Mouse (Mus musculus): ENCODE measurements around the gene Aspdh.

Aspdh gene

GRCm38 (mm10) chr7:44497361-44498055 lies 32.3 kb downstream of the Aspdh start:
- DNase-seq (ENCODE audit: extremely low read depth, low read depth): no peak

- DNase-seq (ENCODE audit: extremely low read depth, low read depth): no peak
Observed at GRCm38 (mm10) chr7:44498922-44499321, 33.7 kb downstream of the Aspdh start.

GRCm38 (mm10) chr7:44500046-44500445 lies 34.9 kb downstream of the Aspdh start:
- DNase-seq (ENCODE audit: extremely low read depth, low read depth): no peak

- peak; percentile 62 for DNase-seq (ENCODE audit: extremely low read depth, low read depth)
Observed at GRCm38 (mm10) chr7:44501563-44502115, 36.4 kb downstream of the Aspdh start.

GRCm38 (mm10) chr7:44507491-44507890 lies 42.3 kb downstream of the Aspdh start:
- DNase-seq (ENCODE audit: extremely low read depth, low read depth): no peak

Measured in MEL-GATA-1-ER (cell line).